ENCODE assay signal across 32 mouse cellular contexts in the genomic region with DNA sequence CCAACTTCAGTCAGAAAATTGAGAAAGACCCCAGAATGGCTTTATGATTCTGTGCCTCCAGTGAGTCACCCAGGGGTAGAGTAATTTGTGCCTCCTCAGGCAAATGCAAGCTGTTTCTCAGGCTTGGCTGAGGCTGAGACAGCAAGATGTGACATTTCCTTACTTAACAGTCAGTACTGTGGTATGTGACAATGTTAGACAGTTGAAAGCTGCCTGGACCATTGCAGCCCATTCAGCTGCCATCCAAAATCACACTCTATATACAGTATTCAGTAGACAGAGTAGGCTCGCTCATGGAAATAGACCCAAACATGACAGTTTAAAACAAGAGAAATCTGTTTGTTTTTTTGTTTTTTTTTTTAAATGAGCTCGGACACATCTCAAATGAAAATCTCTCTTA.
"Had no signal": no experiment of that assay in that cellular context is flagged by ENCODE, and none has a peak within 500 bp of the region (broad histone marks: within the 10 kb centered on the region; RNA-seq: fewer than 3 reads in every experiment).

No protein-coding gene starts in this region.

- H3K36me3 ChIP-seq: heart, embryonic 12.5 days; heart, embryonic 13.5 days; heart, embryonic 15.5 days; hindbrain, embryonic 10.5 days; hindbrain, embryonic 12.5 days; hindbrain, embryonic 13.5 days; hindbrain, embryonic 15.5 days; intestine, embryonic 15.5 days; kidney, embryonic 15.5 days had no signal

- H3K4me2 ChIP-seq: heart, embryonic 11.5 days; heart, embryonic 12.5 days; heart, embryonic 13.5 days; heart, embryonic 15.5 days; hindbrain, embryonic 12.5 days; hindbrain, embryonic 13.5 days; hindbrain, embryonic 14.5 days; hindbrain, embryonic 15.5 days; intestine, embryonic 15.5 days; kidney, embryonic 15.5 days had no signal

- H3K9ac ChIP-seq: heart, embryonic 12.5 days; heart, embryonic 13.5 days; heart, embryonic 15.5 days; hindbrain, embryonic 12.5 days; hindbrain, embryonic 13.5 days; hindbrain, embryonic 14.5 days; hindbrain, embryonic 15.5 days; intestine, embryonic 15.5 days; kidney, embryonic 15.5 days had no signal

- H3K9me3 ChIP-seq: heart, embryonic 12.5 days; heart, embryonic 13.5 days; heart, embryonic 15.5 days; hindbrain, embryonic 10.5 days; hindbrain, embryonic 12.5 days; hindbrain, embryonic 13.5 days; hindbrain, embryonic 15.5 days; intestine, embryonic 15.5 days; kidney, embryonic 15.5 days had no signal

- H3K27me3 ChIP-seq: heart, embryonic 12.5 days; heart, embryonic 13.5 days; heart, embryonic 15.5 days; hindbrain, embryonic 12.5 days; intestine, embryonic 15.5 days; kidney, embryonic 15.5 days had no signal

- H3K27ac ChIP-seq: heart, embryonic 13.5 days; heart, embryonic 15.5 days; hindbrain, embryonic 10.5 days; hindbrain, embryonic 12.5 days; hindbrain, embryonic 13.5 days; hindbrain, embryonic 14.5 days; hindbrain, embryonic 15.5 days; hindbrain, postnatal 0 days; intestine, embryonic 15.5 days; kidney, embryonic 15.5 days; kidney, postnatal 0 days; layer of hippocampus, adult 2 months; left cerebral cortex, adult 2 months had no signal

- ATAC-seq: hindbrain, embryonic 16.5 days; hindbrain, postnatal 0 days; inflammation-experienced regulatory T-cells, adult 6 months; intestine, embryonic 15.5 days; intestine, embryonic 16.5 days; intestine, postnatal 0 days had no signal

- H3K4me3 ChIP-seq: heart, embryonic 12.5 days; heart, embryonic 13.5 days; heart, embryonic 15.5 days; hindbrain, embryonic 10.5 days; hindbrain, embryonic 12.5 days; hindbrain, embryonic 13.5 days; hindbrain, embryonic 15.5 days; intestine, embryonic 15.5 days; kidney, embryonic 15.5 days; layer of hippocampus, adult 2 months; left cerebral cortex, adult 2 months had no signal

- H3K4me1 ChIP-seq: heart, embryonic 12.5 days; heart, embryonic 13.5 days; heart, embryonic 15.5 days; hindbrain, embryonic 10.5 days; hindbrain, embryonic 12.5 days; hindbrain, embryonic 13.5 days; hindbrain, embryonic 15.5 days; intestine, embryonic 15.5 days; kidney, embryonic 15.5 days had no signal

- DNase-seq: heart, postnatal 14 days; heart, postnatal 36 days; kidney, adult 18-20 months; kidney, adult 2 months; kidney, adult 8-10 months; kidney, adult 9 months; kidney, postnatal 10 days; kidney, postnatal 14 days; kidney, postnatal 25 days; kidney, postnatal 36 days; kidney, postnatal 4 days; layer of hippocampus, adult 9-11 months; layer of hippocampus, postnatal 36 days had no signal
